14 mouse cellular contexts compared by ENCODE assay signal in genomic region chrX:7993068-7993735, GRCm38 (mm10). TPM values are rescaled to one million over a fixed set of nuclear protein-coding genes. Genes with fewer than 3 reads are reported as not detected.
DNase-seq lines count a peak whose midpoint lies in the region; ATAC-seq and TF ChIP-seq lines count a peak whose summit lies in the region.
"Had no signal": no experiment of that assay in that cellular context is flagged by ENCODE, and none has a peak within 500 bp of the region (broad histone marks: within the 10 kb centered on the region; RNA-seq: fewer than 3 reads in every experiment).

No protein-coding gene starts in this region.

- no peaks in the 10 kb centered on the region for H3K9me3 ChIP-seq in ES-E14 (ENCODE audit: control insufficient read depth, insufficient read depth, low read depth, low read length)
- H3K9me3 ChIP-seq in liver, embryonic 11.5 days (ENCODE audit: control insufficient read depth, low read length): no peaks in the 10 kb centered on the region
- no peaks in the 10 kb centered on the region for H3K9me3 ChIP-seq in forebrain, embryonic 14.5 days (replicated peaks; ENCODE audit: control insufficient read depth, low read length)
- no peaks in the 10 kb centered on the region for H3K9me3 ChIP-seq in forebrain, embryonic 11.5 days (ENCODE audit: control insufficient read depth, low read length)
- H3K9me3 ChIP-seq: forebrain, embryonic 10.5 days had no signal

- WGBS in liver, embryonic 11.5 days: 39% methylated on average over 10 of the region's 10 CpGs
- 71% methylated on average over 10 of the region's 10 CpGs for whole genome bisulfite sequencing in forebrain, embryonic 14.5 days
- WGBS in forebrain, embryonic 11.5 days: 73% methylated on average over 10 of the region's 10 CpGs

- peak overlapping the region; percentile 50 for H3K4me2 ChIP-seq in liver, embryonic 11.5 days
- H3K4me2 ChIP-seq in forebrain, embryonic 14.5 days (ENCODE audit: low read length): no peak overlapping the region
- no peak overlapping the region for H3K4me2 ChIP-seq in forebrain, embryonic 11.5 days (ENCODE audit: low read depth, low read length, severe bottlenecking)
- H3K4me2 ChIP-seq: limb, embryonic 12.5 days had no signal

- H3K9ac ChIP-seq in ES-E14 (ENCODE audit: insufficient read depth, low read depth, low read length, poor library complexity, severe bottlenecking): no peak overlapping the region
- H3K9ac ChIP-seq in liver, embryonic 11.5 days (ENCODE audit: low read depth, low read length): peak overlapping the region; percentile 46; the same call in 1 of the 2 replicates
- H3K9ac ChIP-seq in forebrain, embryonic 14.5 days (ENCODE audit: low read length): no peak overlapping the region
- H3K9ac ChIP-seq in forebrain, embryonic 11.5 days (ENCODE audit: low read length): no peak overlapping the region
- H3K9ac ChIP-seq: limb, embryonic 12.5 days had no signal

- peak; percentile 4 to 10 for DNase-seq in cerebellum, postnatal 10 days
- no peak for DNase-seq in cerebellum, adult 11-12 months
- DNase-seq in ES-E14 (ENCODE audit: low read depth, low spot score): peak; percentile 31
- DNase-seq in liver, embryonic 11.5 days (ENCODE audit: low spot score): no peak
- DNase-seq in forebrain, embryonic 14.5 days (ENCODE audit: low spot score): no peak
- DNase-seq in forebrain, embryonic 11.5 days (ENCODE audit: low spot score): no peak
- no peak for DNase-seq in cerebellum, postnatal 14 days
- DNase-seq: adrenal gland, postnatal 36 days had no signal

- ATAC-seq in erythroid progenitor cell, adult 5-6 weeks (replicated peaks; ENCODE audit: low FRiP score, poor library complexity, severe bottlenecking): peak; percentile 94
- ATAC-seq in liver, embryonic 11.5 days (replicated peaks; ENCODE audit: low FRiP score): peak; percentile 95
- ATAC-seq in forebrain, embryonic 14.5 days: no peak
- ATAC-seq in forebrain, embryonic 11.5 days (replicated peaks; ENCODE audit: low FRiP score): no peak

- 0 out of 4 replicates have a peak overlapping the region, but pooled peaks of 1 of the 2 experiments have one; percentile 1 for H3K4me3 ChIP-seq in ES-E14 (ENCODE audit: insufficient read depth in 1 of 2, low read depth in 1 of 2, low read length in 2 of 2, poor library complexity in 1 of 2, severe bottlenecking in 1 of 2)
- no peak overlapping the region for H3K4me3 ChIP-seq in liver, embryonic 11.5 days (ENCODE audit: low read depth, low read length)
- H3K4me3 ChIP-seq in forebrain, embryonic 14.5 days (ENCODE audit: low read depth, low read length): no peak overlapping the region
- H3K4me3 ChIP-seq in forebrain, embryonic 11.5 days (ENCODE audit: low read depth, low read length): no peak overlapping the region
- H3K4me3 ChIP-seq: forebrain, embryonic 10.5 days; limb, embryonic 12.5 days had no signal

- peaks cover 0 to 7% of the 10 kb centered on the region in 2 experiments; a peak in 2 of 4 replicates for H3K4me1 ChIP-seq in ES-E14 (ENCODE audit: control insufficient read depth in 2 of 2, insufficient read depth in 2 of 2, low read length in 2 of 2, poor library complexity in 1 of 2)
- H3K4me1 ChIP-seq in liver, embryonic 11.5 days (replicated peaks; ENCODE audit: control insufficient read depth, insufficient read depth, low read length): peaks cover 3% of the 10 kb centered on the region; the same call in 1 of the 2 replicates
- H3K4me1 ChIP-seq in forebrain, embryonic 14.5 days (ENCODE audit: control insufficient read depth, insufficient read depth, low read length): no peaks in the 10 kb centered on the region
- H3K4me1 ChIP-seq in forebrain, embryonic 11.5 days (replicated peaks; ENCODE audit: control insufficient read depth, insufficient read depth, low read length): no peaks in the 10 kb centered on the region
- H3K4me1 ChIP-seq: limb, embryonic 12.5 days had no signal

- H3K27ac ChIP-seq in ES-E14 (ENCODE audit: insufficient read depth, low read depth, low read length, poor library complexity, severe bottlenecking): peak overlapping the region; percentile 47; the same call in 1 of the 2 replicates
- peak overlapping the region; percentile 92 for H3K27ac ChIP-seq in liver, embryonic 11.5 days (ENCODE audit: low read depth, low read length)
- no peak overlapping the region for H3K27ac ChIP-seq in forebrain, embryonic 14.5 days (ENCODE audit: low read depth, low read length)
- H3K27ac ChIP-seq in forebrain, embryonic 11.5 days (ENCODE audit: low read depth, low read length): no peak overlapping the region
- H3K27ac ChIP-seq: forebrain, embryonic 10.5 days; limb, embryonic 12.5 days had no signal

- no peaks in the 10 kb centered on the region for H3K36me3 ChIP-seq in ES-E14 (ENCODE audit: control insufficient read depth, insufficient read depth, low read length, poor library complexity, severe bottlenecking)
- H3K36me3 ChIP-seq in liver, embryonic 11.5 days (ENCODE audit: control insufficient read depth, insufficient read depth, low read length): no peaks in the 10 kb centered on the region
- no peaks in the 10 kb centered on the region for H3K36me3 ChIP-seq in forebrain, embryonic 14.5 days (ENCODE audit: control insufficient read depth, insufficient read depth, low read length)
- no peaks in the 10 kb centered on the region for H3K36me3 ChIP-seq in forebrain, embryonic 11.5 days (ENCODE audit: control insufficient read depth, insufficient read depth, low read length)
- H3K36me3 ChIP-seq: forebrain, embryonic 10.5 days; limb, embryonic 12.5 days had no signal

- no peaks in the 10 kb centered on the region for H3K27me3 ChIP-seq in liver, embryonic 11.5 days (replicated peaks; ENCODE audit: control insufficient read depth, insufficient read depth, low read length)
- H3K27me3 ChIP-seq in forebrain, embryonic 14.5 days (replicated peaks; ENCODE audit: control insufficient read depth, insufficient read depth, low read length): no peaks in the 10 kb centered on the region
- H3K27me3 ChIP-seq in forebrain, embryonic 11.5 days (ENCODE audit: control insufficient read depth, insufficient read depth, low read length): no peaks in the 10 kb centered on the region
- H3K27me3 ChIP-seq: limb, embryonic 12.5 days had no signal

- in situ Hi-C loops in ES-E14 (cut with MboI; ENCODE audit: low sequenced_read_pairs in 2 of 2, unreplicated experiment in 2 of 2): no loop called here

TF ChIP-seq in ES-E14, 5 proteins besides CTCF, POLR2A, EP300 and RAD21:
- TF ChIP-seq MAFK (IDR thresholded peaks at IDR 0.05; ENCODE audit: insufficient read depth, low read depth, low read length) (no peak), ZNF384 (IDR thresholded peaks at IDR 0.05; ENCODE audit: low read depth, low read length) (no peak), HCFC1 (IDR thresholded peaks at IDR 0.05; ENCODE audit: borderline replicate concordance, insufficient read depth, low read length) (no peak), ZC3H11A (IDR thresholded peaks at IDR 0.05; ENCODE audit: borderline replicate concordance, low read depth, low read length) (no peak), CHD2 (IDR thresholded peaks at IDR 0.05; ENCODE audit: low read depth, low read length) (no peak)

RNA-seq across cellular contexts. Expression of gene Gata1, which starts 15.3 kb away (rescaled TPM):
- total RNA-seq in ES-E14 (2012; rRNA removed): 1.1 and 1.3 TPM in 2 replicates
- total RNA-seq in erythroid progenitor cell, adult 5-6 weeks (2015; ENCODE audit: low replicate concordance): 205 and 250 TPM in 2 replicates
- 129 and 147 TPM in 2 replicates for total RNA-seq in erythroid progenitor cell, adult 5-6 weeks (2017; ENCODE audit: low replicate concordance)
- polyA plus RNA-seq in liver, embryonic 11.5 days (2014; fragmentation: Nextera tagmentation; extraction: Ambion mirVana): 157 and 162 TPM in 2 replicates
- 0.11 and 0.19 TPM in 2 replicates for polyA plus RNA-seq in forebrain, embryonic 14.5 days (2014; fragmentation: Nextera tagmentation; extraction: Ambion mirVana)
- polyA plus RNA-seq in forebrain, embryonic 11.5 days (2014; fragmentation: Nextera tagmentation; extraction: Ambion mirVana): 5.4 and 5.6 TPM in 2 replicates
- polyA plus RNA-seq: cortical plate, adult 2 months had no signal

RNA-seq across cellular contexts. Expression of gene Glod5, which starts 25.1 kb away (rescaled TPM):
- total RNA-seq in ES-E14 (2012; rRNA removed): 4.6 and 6.2 TPM in 2 replicates
- total RNA-seq in erythroid progenitor cell, adult 5-6 weeks (2015; ENCODE audit: low replicate concordance): not detected in 2 replicates
- total RNA-seq in erythroid progenitor cell, adult 5-6 weeks (2017; ENCODE audit: low replicate concordance): not detected in 2 replicates
- polyA plus RNA-seq in liver, embryonic 11.5 days (2014; fragmentation: Nextera tagmentation; extraction: Ambion mirVana): 0.29 and 0.53 TPM in 2 replicates
- polyA plus RNA-seq in forebrain, embryonic 14.5 days (2014; fragmentation: Nextera tagmentation; extraction: Ambion mirVana): 0.46 TPM in 1 of 2 replicates, not detected in the other
- polyA plus RNA-seq in forebrain, embryonic 11.5 days (2014; fragmentation: Nextera tagmentation; extraction: Ambion mirVana): not detected in 2 replicates
- total RNA-seq: adrenal gland, postnatal 36 days had no signal
- polyA plus RNA-seq: forebrain, embryonic 10.5 days; hindbrain, embryonic 11.5 days; limb, embryonic 12.5 days; neural tube, embryonic 11.5 days had no signal

RNA-seq across cellular contexts. Expression of gene Hdac6, which starts 45.5 kb away (rescaled TPM):
- 54.6 and 98.5 TPM in 2 replicates for total RNA-seq in ES-E14 (2012; rRNA removed)
- total RNA-seq in erythroid progenitor cell, adult 5-6 weeks (2015; ENCODE audit: low replicate concordance): 7.2 and 15.9 TPM in 2 replicates
- 13.0 and 21.8 TPM in 2 replicates for total RNA-seq in erythroid progenitor cell, adult 5-6 weeks (2017; ENCODE audit: low replicate concordance)
- polyA plus RNA-seq in liver, embryonic 11.5 days (2014; fragmentation: Nextera tagmentation; extraction: Ambion mirVana): 21.1 and 22.5 TPM in 2 replicates
- polyA plus RNA-seq in forebrain, embryonic 14.5 days (2014; fragmentation: Nextera tagmentation; extraction: Ambion mirVana): 43.3 and 50.4 TPM in 2 replicates
- polyA plus RNA-seq in forebrain, embryonic 11.5 days (2014; fragmentation: Nextera tagmentation; extraction: Ambion mirVana): 69.4 and 80.0 TPM in 2 replicates

Comparison
In these comparisons a context has a peak if more than half of its experiments do, and no peak if none do; other contexts are left out.
1. DNase-seq: peak in cerebellum, postnatal 10 days (2 of 2) and ES-E14 (single experiment); none in cerebellum, adult 11-12 months (single experiment), liver, embryonic 11.5 days (single experiment), forebrain, embryonic 14.5 days (single experiment), forebrain, embryonic 11.5 days (single experiment) and cerebellum, postnatal 14 days (0 of 2).
2. H3K27ac ChIP-seq: peak in ES-E14 (single experiment) and liver, embryonic 11.5 days (single experiment); none in forebrain, embryonic 14.5 days (single experiment) and forebrain, embryonic 11.5 days (single experiment).
3. ATAC-seq: peak in erythroid progenitor cell, adult 5-6 weeks (single experiment) and liver, embryonic 11.5 days (single experiment); none in forebrain, embryonic 14.5 days (single experiment) and forebrain, embryonic 11.5 days (single experiment).
4. RNA of gene Gata1, which starts 15.3 kb away (polyA plus RNA-seq): 157 to 162 TPM in liver, embryonic 11.5 days; 5.4 to 5.6 TPM in forebrain, embryonic 11.5 days and 0.11 to 0.19 TPM in forebrain, embryonic 14.5 days; every median in the first group is over 10 times any median in the second.